Mouse (Mus musculus) macrophage (primary cell): ENCODE results near the gene Ubac2. TPM values are rescaled to one million over a fixed set of nuclear protein-coding genes. Genes with fewer than 3 reads are reported as not detected.
"Not testable (repeated sequence)": the region's sequence is repeated elsewhere in the genome, so short reads cannot be mapped to it uniquely, and the experiment has no call there.

ENCODE experiments used
- H3K27ac ChIP-seq: fragments of 350-480 bp; formaldehyde crosslinking; 2 replicates; pipeline ENCODE4 v1.9.0; 2021
- H3K36me3 ChIP-seq: fragments of 350-480 bp; formaldehyde crosslinking; 2 replicates; pipeline ENCODE4 v1.9.0; 2021; ENCODE audit errors: inconsistent target
- H3K4me3 ChIP-seq: fragments of 350-480 bp; formaldehyde crosslinking; 2 replicates; pipeline ENCODE4 v1.9.0; 2021; ENCODE audit errors: inconsistent target
- H3K79me2 ChIP-seq: fragments of 350-480 bp; formaldehyde crosslinking; 2 replicates; pipeline ENCODE4 v1.9.0; 2021; ENCODE audit errors: inconsistent target
- WGBS: methylation state at CpG from one replicate; pipeline ENCODE4 v1.1.7; 2026; ENCODE audit warnings: inconsistent platforms; ENCODE audit not compliant: missing documents; 5-methylcytosine and 5-hydroxymethylcytosine counted together
- polyA plus RNA-seq: library from polyadenylated mRNA; stranded (reverse); fragments of 250-400 nt; gene quantifications from 3 replicates; pipeline ENCODE4 v1.2.4, GENCODE M21; 2018; ENCODE audit warnings: inconsistent platforms
- total RNA-seq, 78 experiments: library from RNA; depleted of rRNA; stranded (reverse); fragments of 250-400 nt; gene quantifications; 1 replicate in 9 of 78; 2 replicates in 24 of 78; 3 replicates in 43 of 78; 4 replicates in 2 of 78; pipeline ENCODE4 v1.2.4; 2018; ENCODE audit warnings: inconsistent platforms in 56 of 78

Ubac2 gene
- total RNA-seq (2018; cell fraction: chromatin; rRNA removed): 10 to 100 TPM in 24 of 26 experiments, 1 to 10 TPM in 2; 7.3 to 30.5 (median 18.2) TPM
- total RNA-seq (2018; cell fraction: cytosol; rRNA removed): 10 to 100 TPM; 16.4 to 36.6 (median 25.8) TPM
- total RNA-seq (2018; cell fraction: nucleus; rRNA removed): 10 to 100 TPM; 10.4 to 35.9 (median 23.6) TPM
- polyA plus RNA-seq: 14.7 to 27.5 TPM (median 24.4 TPM) in 3 replicates

- Histone ChIP-seq H3K4me3 (peak within 1 kb of the TSS; percentile 49), H3K27ac (peak within 1 kb of the TSS; percentile 69), H3K36me3 (no peaks in the 10 kb centered on the region), H3K79me2 (peaks cover 45% of the 10 kb centered on the region)
- WGBS: under 1% methylated on average over 61 of the region's 61 CpGs
Observed at GRCm38 (mm10) chr14:121878176-121878858, at the start of gene Ubac2. Gene Ubac2, plus strand, starts transcription at chr14:121878620.

GRCm38 (mm10) chr14:121829816-121830442 is 48.5 kb upstream of the Ubac2 start:
- H3K27ac ChIP-seq: no peak overlapping the region
- 18% methylated on average over 4 of the region's 4 CpGs for WGBS
- H3K79me2 ChIP-seq: no peaks in the 10 kb centered on the region
- H3K36me3 ChIP-seq: no peaks in the 10 kb centered on the region
- no peak overlapping the region for H3K4me3 ChIP-seq

DNA sequence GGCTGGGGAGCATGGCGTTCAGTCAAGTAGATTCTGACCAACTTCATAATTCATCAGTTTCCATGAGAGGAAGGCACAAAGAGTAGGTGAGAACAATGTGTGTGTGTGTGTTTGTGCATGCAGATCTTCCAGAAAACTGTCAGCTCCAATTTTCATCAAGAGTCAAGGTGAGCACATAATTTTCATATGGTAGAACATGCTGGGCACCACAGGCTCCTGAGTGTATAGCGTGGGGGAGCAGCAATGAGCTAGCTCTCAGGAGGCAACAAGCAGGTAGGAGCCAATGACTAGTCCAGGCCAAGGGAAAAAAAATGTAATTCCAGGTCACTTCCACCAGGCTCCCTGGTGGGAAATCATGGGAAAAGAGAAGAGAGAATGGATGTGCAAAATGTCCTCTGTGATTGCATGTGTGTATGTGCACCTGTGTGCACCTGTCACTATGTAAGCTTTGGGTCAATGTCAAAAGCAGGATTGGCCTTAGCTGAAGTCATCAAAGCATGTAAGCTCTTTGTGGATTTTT is 45.4 kb upstream of the Ubac2 start:
- no peaks in the 10 kb centered on the region for H3K79me2 ChIP-seq
- no peaks in the 10 kb centered on the region for H3K36me3 ChIP-seq
- no peak overlapping the region for H3K27ac ChIP-seq
- 100% methylated on average over 2 of the region's 2 CpGs for WGBS
- no peak overlapping the region for H3K4me3 ChIP-seq

- no peaks in the 10 kb centered on the region for H3K79me2 ChIP-seq
- no peak overlapping the region for H3K4me3 ChIP-seq
- H3K36me3 ChIP-seq: no peaks in the 10 kb centered on the region
- WGBS: 93% methylated on average over 4 of the region's 4 CpGs
- H3K27ac ChIP-seq: no peak overlapping the region
Observed at GRCm38 (mm10) chr14:121838161-121838560, 40.3 kb upstream of the Ubac2 start.

GRCm38 (mm10) chr14:121840217-121840616 is 38.2 kb upstream of the Ubac2 start:
- Histone ChIP-seq H3K27ac (no peak overlapping the region), H3K36me3 (no peaks in the 10 kb centered on the region), H3K79me2 (no peaks in the 10 kb centered on the region), H3K4me3 (no peak overlapping the region)
- WGBS: 57% methylated on average over 8 of the region's 8 CpGs

DNA sequence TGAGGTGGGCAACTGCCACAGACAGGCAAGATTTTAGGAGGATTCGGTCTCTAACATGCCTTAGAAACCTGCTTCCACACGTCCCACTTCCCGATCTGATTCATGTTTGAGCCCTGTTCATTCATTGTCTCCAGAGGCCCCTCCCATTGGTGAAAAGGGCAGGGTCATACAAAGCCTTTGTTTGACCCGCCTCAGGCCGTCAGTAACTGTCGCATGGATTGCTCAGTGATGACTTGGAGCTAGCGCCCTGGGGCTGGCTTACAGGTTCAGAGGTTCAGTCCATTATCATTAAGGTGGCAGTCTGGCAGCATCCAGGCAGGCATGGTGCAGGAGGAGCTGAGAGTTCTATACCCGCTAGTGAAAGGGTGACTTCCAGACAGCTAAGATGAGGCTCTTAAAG is 33.9 kb upstream of the Ubac2 start:
- 89% methylated on average over 8 of the region's 8 CpGs for WGBS
- no peak overlapping the region for H3K4me3 ChIP-seq
- no peak overlapping the region for H3K27ac ChIP-seq
- H3K79me2 ChIP-seq: no peaks in the 10 kb centered on the region
- no peaks in the 10 kb centered on the region for H3K36me3 ChIP-seq

DNA sequence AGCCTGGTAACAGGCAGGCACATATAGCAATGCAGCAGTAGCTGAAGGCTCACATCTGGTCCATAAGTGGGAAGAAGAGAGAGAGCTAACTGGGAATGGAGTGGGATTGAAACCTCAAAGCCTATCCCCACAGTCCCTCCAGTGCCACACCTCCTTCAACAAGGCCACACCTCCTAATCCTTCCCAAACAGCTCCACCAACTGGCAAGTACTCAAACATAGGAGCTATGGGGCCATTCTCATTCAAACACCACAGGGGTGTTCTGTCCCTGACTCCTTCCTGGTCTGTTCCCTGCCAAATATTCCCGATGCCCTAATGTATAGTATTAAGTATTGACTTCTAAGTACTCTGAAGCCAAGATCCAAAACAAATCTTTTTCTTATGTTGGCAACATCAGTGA is 27.2 kb upstream of the Ubac2 start:
- 89% methylated on average over 1 of the region's 1 CpGs for WGBS
- Histone ChIP-seq H3K4me3 (no peak overlapping the region), H3K27ac (no peak overlapping the region), H3K36me3 (no peaks in the 10 kb centered on the region), H3K79me2 (no peaks in the 10 kb centered on the region)

DNA sequence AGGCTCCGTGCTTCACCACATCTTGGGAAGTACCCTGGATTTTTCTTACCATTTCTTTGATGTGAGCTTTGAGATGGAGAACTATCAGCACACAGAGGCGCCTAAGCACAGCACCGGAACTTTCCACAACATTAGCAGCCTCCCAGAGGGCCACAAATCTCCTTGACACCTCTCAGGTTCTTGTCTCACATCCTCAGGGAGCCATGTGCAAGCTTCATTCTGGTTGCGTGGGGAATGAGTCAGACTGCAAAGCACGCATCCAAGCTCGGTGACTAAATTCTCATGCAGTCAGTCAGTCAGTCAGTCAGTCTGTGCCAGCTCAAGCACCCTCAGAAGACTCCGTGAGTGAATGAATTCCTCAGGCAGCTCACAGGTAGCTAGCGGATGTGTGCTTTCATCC is 25.9 kb upstream of the Ubac2 start:
- Histone ChIP-seq H3K79me2 (no peaks in the 10 kb centered on the region), H3K4me3 (no peak overlapping the region), H3K36me3 (no peaks in the 10 kb centered on the region), H3K27ac (no peak overlapping the region)
- WGBS: 86% methylated on average over 8 of the region's 8 CpGs

GRCm38 (mm10) chr14:121865162-121865561 is 13.3 kb upstream of the Ubac2 start:
- H3K36me3 ChIP-seq, H3K79me2 ChIP-seq, H3K27ac ChIP-seq, H3K4me3 ChIP-seq: not testable (repeated sequence)
- WGBS: 13% methylated on average over 2 of the region's 2 CpGs

DNA sequence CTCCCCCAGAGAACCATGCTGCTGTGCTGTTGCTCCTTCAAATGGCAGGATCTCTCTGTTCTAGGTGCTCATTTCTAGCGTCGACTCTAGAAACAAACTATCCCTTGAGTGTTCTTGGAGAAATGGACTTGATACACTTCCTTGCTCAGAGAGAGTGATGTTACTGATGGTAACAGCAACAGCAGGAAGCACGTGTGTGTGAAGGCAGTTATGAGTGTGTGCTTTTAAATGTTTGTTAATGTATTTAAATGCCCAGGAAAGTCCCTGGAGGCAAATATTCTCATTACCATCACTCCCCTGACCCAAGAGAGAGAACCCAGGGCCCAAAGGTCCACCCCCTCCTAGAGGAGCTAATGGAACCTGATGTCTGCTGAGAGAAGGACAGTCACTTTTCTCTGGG is 11.8 kb upstream of the Ubac2 start:
- H3K79me2 ChIP-seq: no peaks in the 10 kb centered on the region
- WGBS: 81% methylated on average over 3 of the region's 3 CpGs
- no peak overlapping the region for H3K27ac ChIP-seq
- no peak overlapping the region for H3K4me3 ChIP-seq
- H3K36me3 ChIP-seq: no peaks in the 10 kb centered on the region

DNA sequence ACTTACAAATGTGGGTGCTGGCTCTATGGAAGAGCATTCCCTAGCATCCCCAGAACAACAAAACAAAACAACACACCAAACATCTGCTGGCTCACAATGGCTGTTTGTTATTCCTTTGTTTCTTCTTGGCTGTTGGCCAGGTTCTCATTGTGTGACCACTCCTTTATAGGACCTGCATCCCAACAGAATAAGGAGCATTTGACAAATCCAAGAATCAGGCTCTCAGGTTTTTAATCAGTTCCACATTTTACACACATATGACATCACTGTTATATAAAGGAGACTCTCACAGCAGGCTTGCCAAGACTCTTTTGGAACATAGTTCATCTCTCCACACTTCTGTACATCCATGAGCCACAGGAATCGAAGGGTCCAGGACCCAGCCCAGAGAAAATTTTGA is 9.3 kb upstream of the Ubac2 start:
- no peak overlapping the region for H3K4me3 ChIP-seq
- H3K79me2 ChIP-seq: no peaks in the 10 kb centered on the region
- WGBS: 43% methylated on average over 1 of the region's 1 CpGs
- no peaks in the 10 kb centered on the region for H3K36me3 ChIP-seq
- H3K27ac ChIP-seq: no peak overlapping the region

- WGBS: 64% methylated on average over 1 of the region's 1 CpGs
- Histone ChIP-seq H3K36me3 (no peaks in the 10 kb centered on the region), H3K27ac (no peak overlapping the region)
Observed at GRCm38 (mm10) chr14:121872760-121873159, 5.7 kb upstream of the Ubac2 start.

GRCm38 (mm10) chr14:121873172-121873571 is 5.2 kb upstream of the Ubac2 start:
- Histone ChIP-seq H3K36me3 (no peaks in the 10 kb centered on the region), H3K4me3 (no peak overlapping the region), H3K79me2 (no peaks in the 10 kb centered on the region), H3K27ac (no peak overlapping the region)
- 21% methylated on average over 2 of the region's 2 CpGs for WGBS

More at GRCm38 (mm10) chr14:121872760-121873159, 5.7 kb upstream of the Ubac2 start:
- Histone ChIP-seq H3K4me3 (no peak overlapping the region), H3K79me2 (no peaks in the 10 kb centered on the region)

GRCm38 (mm10) chr14:121873646-121874045 is 4.8 kb upstream of the Ubac2 start:
- Histone ChIP-seq H3K27ac (no peak overlapping the region), H3K79me2 (no peaks in the 10 kb centered on the region), H3K4me3 (no peak overlapping the region), H3K36me3 (no peaks in the 10 kb centered on the region)
- 82% methylated on average over 4 of the region's 4 CpGs for WGBS

- H3K36me3 ChIP-seq, H3K4me3 ChIP-seq, H3K27ac ChIP-seq: not testable (repeated sequence)
- H3K79me2 ChIP-seq: peaks cover 23% of the 10 kb centered on the region
- WGBS: 91% methylated on average over 2 of the region's 2 CpGs
Observed at GRCm38 (mm10) chr14:121876190-121876589, 2.2 kb upstream of the Ubac2 start.
